Mouse (Mus musculus): ENCODE data around the gene Ngf. TPM values are rescaled to one million over a fixed set of nuclear protein-coding genes. Genes with fewer than 3 reads are reported as not detected.

Gene Ngf
- polyA plus RNA-seq (2015; fragmentation: Nextera tagmentation; extraction: Ambion mirVana) = 4.5 TPM in 2 replicates

DNA sequence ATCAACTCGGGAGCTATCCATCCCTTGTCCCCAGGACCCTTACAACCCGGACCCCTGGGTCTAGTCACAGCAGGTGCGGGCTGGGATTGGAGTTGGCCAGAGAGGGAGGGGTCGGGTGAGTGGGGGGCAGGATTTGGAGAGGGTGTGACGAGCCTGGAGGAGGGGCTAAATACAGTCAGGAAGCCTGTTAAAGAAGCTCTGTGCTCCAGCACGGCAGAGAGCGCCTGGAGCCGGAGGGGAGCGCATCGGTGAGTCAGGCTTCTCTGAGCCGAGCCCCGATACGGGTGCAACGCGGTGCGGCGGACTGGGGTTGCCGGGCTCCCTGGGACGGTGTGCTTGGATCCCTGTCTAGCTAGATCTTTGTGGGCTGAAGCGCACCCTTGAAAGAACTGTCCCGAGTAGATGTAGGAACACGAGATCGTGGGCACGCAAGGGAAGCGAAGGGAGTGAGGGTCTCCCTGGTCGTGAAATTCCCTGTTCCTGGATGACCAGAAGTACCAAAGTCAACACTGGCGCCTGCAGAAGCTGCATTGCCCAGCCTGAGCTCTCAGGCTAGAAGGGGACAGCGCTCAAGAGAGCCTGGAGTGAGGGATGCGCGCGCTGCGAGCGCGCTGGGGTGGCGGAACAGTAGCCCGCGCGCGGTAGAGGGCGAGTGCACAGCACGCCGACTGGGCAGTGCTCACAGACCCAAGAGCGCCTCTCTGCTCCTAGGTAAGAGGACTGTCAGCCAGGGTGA lies at the start of gene Ngf:
Ngf (plus strand) TSS at position 207 of the 736 bp plus-strand sequence.
- Histone ChIP-seq H3K9me3 (no peaks in the 10 kb centered on the region), H3K4me1 (replicated peaks) (peaks cover 5% of the 10 kb centered on the region; the same call in 1 of the 2 replicates), H3K27me3 (replicated peaks) (peaks cover 24% of the 10 kb centered on the region), H3K36me3 (no peaks in the 10 kb centered on the region), H3K27ac (no peak within 1 kb of the TSS), H3K9ac (peak within 1 kb of the TSS; percentile 24), H3K4me2 (replicated peaks) (peak within 1 kb of the TSS; percentile 67), H3K4me3 (replicated peaks) (peak within 1 kb of the TSS; percentile 43)
- under 1% methylated on average over 43 of the region's 43 CpGs for WGBS
- ATAC-seq = peak; percentile 58

DNA sequence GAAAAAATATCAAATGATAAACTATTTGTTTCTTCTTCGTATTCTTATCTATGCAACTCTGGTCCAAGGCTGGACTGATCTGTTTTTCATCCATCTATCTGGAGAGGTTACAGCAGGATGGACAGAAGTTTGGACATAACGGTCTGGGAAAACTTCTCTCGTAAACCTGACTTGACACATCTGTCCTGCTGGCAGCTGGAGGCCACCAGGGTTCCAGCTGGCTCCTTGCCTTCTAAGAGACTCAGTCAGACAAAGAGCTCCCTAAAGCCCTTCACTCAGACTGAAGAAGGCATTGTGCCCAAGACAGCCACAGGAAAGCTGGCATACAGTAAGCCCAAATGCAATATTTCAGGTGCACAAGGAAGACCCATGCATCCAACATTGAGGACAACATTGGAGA lies 24.2 kb upstream of the Ngf start:
- H3K27ac ChIP-seq = no peak overlapping the region
- WGBS = 43% methylated on average over 3 of the region's 3 CpGs
- H3K4me1 ChIP-seq (replicated peaks) = no peaks in the 10 kb centered on the region; the same call in 1 of the 2 replicates
- no peak overlapping the region for H3K4me2 ChIP-seq (replicated peaks)
- H3K36me3 ChIP-seq = no peaks in the 10 kb centered on the region
- H3K9ac ChIP-seq = no peak overlapping the region
- H3K27me3 ChIP-seq (replicated peaks) = no peaks in the 10 kb centered on the region
- no peak for ATAC-seq
- no peak overlapping the region for H3K4me3 ChIP-seq (replicated peaks)
- no peaks in the 10 kb centered on the region for H3K9me3 ChIP-seq

DNA sequence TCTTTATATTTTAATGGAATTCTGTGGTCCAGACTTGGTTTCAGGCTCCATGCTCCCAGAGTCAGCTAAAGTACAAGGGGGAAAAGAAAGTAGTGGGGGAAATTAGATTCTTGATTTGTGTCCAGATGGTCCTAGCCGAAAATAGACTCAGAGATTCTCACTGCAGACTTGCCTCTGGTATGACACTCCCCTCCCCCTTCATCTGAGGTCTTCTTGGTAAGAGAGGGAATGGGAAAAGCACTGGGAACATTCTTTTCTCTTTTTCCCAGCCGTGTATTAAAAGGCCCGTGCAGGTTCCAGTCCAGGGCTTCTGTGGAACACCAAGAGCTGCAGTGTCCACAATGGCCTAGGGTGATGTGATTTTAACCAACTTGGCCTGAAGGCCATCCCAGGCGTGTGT lies 23.0 kb upstream of the Ngf start:
- no peak overlapping the region for H3K4me2 ChIP-seq (replicated peaks)
- no peak for ATAC-seq
- WGBS = 63% methylated on average over 4 of the region's 4 CpGs

DNA sequence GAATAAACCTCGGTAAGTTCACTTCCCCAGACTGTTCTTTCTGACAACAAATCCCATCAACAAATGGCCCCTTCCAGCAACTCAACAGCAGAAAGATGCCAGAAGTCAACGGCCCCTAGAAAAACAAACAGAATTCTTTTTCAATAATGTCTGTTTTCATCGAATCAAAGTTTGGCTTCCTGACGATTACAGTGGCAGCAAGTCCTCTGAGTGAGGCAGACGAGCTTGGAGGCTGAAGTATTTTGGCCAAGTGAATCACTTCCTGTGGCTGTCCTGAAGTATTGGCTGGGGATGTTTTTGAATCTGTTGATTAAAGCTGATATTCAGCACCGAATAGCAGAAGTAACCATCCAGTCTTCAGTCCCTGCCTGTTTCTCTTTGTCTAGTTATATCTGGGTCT lies 15.2 kb upstream of the Ngf start:
- no peak overlapping the region for H3K27ac ChIP-seq
- H3K4me1 ChIP-seq (replicated peaks) = no peaks in the 10 kb centered on the region
- WGBS = 52% methylated on average over 6 of the region's 6 CpGs
- no peaks in the 10 kb centered on the region for H3K9me3 ChIP-seq
- no peak for ATAC-seq
- H3K4me2 ChIP-seq (replicated peaks) = no peak overlapping the region
- H3K9ac ChIP-seq = no peak overlapping the region
- no peak overlapping the region for H3K4me3 ChIP-seq (replicated peaks)
- no peaks in the 10 kb centered on the region for H3K36me3 ChIP-seq
- H3K27me3 ChIP-seq (replicated peaks) = no peaks in the 10 kb centered on the region

More for the DNA sequence above, 23.0 kb upstream of the Ngf start:
- no peaks in the 10 kb centered on the region for H3K27me3 ChIP-seq (replicated peaks)
- H3K27ac ChIP-seq = peak overlapping the region; percentile 51; the same call in 1 of the 2 replicates
- no peaks in the 10 kb centered on the region; the same call in 1 of the 2 replicates for H3K4me1 ChIP-seq (replicated peaks)
- H3K9ac ChIP-seq = no peak overlapping the region
- H3K4me3 ChIP-seq (replicated peaks) = no peak overlapping the region
- H3K36me3 ChIP-seq = no peaks in the 10 kb centered on the region
- H3K9me3 ChIP-seq = no peaks in the 10 kb centered on the region

DNA sequence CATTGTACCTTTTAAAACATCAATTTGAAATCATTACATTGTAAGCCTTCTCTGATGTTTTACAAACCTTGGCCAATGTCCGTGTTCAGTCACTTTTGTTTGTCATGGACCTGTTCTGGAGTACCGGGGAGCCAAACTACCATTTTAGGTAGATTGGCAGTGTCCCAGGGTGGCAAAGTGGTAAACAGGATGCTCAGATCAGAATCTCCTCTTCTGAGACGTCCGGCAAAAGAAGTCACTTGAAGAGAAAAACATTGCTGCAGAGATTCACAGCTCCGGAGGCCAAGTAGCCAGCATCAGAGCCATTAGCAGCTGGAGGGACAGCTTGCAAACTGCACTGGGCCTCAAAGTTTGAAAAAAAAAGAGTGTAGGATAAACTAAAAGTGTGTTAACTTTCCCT lies 9.2 kb upstream of the Ngf start:
- Histone ChIP-seq H3K4me3 (replicated peaks) (no peak overlapping the region), H3K9ac (no peak overlapping the region), H3K4me1 (replicated peaks) (no peaks in the 10 kb centered on the region), H3K4me2 (replicated peaks) (no peak overlapping the region), H3K36me3 (no peaks in the 10 kb centered on the region), H3K9me3 (no peaks in the 10 kb centered on the region), H3K27ac (no peak overlapping the region), H3K27me3 (replicated peaks) (no peaks in the 10 kb centered on the region)
- no peak for ATAC-seq
- WGBS = 57% methylated on average over 5 of the region's 5 CpGs

DNA sequence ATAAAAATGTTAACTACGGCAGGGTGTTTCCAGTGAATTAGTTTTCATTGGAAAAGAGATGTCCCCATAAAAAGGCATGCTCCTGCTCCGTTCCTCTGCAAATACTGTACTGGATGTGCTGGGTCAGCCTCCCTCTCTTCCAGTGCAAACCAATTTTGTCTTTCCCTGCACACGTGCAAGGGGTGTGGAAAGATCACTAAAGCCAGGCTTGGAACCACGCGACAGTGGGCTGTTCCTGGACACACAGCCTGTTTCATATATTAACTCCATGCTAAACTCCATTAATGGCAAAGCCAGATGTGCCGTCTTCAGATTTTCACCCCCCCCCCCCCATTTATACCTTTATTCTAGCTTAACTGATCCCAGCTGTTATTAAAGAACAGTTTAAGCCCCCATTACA lies 8.7 kb upstream of the Ngf start:
- Histone ChIP-seq H3K27me3 (replicated peaks) (no peaks in the 10 kb centered on the region), H3K9ac (no peak overlapping the region), H3K4me3 (replicated peaks) (no peak overlapping the region), H3K4me2 (replicated peaks) (no peak overlapping the region), H3K4me1 (replicated peaks) (no peaks in the 10 kb centered on the region), H3K27ac (no peak overlapping the region), H3K36me3 (no peaks in the 10 kb centered on the region), H3K9me3 (no peaks in the 10 kb centered on the region)
- 54% methylated on average over 6 of the region's 6 CpGs for WGBS
- ATAC-seq = no peak

DNA sequence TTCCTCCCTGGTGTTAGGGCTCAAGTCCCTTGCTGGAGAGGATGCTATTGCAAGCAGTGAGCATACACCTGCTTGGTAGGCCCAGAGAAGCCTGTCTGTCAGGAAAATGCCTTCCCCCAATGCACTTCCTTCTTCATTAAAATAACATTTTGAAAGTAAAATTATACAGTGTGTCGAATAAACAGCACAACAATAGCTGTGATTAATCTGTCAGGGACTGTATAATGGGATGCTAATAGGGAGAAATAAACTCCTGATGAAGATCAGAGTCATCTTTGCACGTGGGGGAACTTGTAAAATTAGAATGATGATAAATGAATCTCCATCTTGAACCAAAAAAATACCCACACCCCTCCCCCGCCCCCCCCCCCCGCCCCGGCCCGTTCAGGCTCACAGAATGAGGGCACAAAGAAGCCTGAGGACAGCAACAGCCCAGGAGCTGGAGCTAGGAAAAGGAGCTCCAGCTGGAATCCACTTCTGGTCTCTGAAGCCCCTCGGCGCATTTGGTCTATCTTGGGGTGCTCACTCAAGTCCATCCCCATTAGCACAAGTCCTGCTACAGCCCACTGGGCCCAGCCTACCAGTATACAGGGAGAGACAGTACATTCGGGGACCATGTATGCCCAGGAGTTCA lies 6.9 kb upstream of the Ngf start:
- no peak overlapping the region for H3K27ac ChIP-seq
- no peak overlapping the region for H3K4me3 ChIP-seq (replicated peaks)
- H3K27me3 ChIP-seq (replicated peaks) = 0 out of 2 replicates have a peak, but pooled peaks cover 2% of the 10 kb centered on the region
- H3K36me3 ChIP-seq = no peaks in the 10 kb centered on the region
- H3K4me2 ChIP-seq (replicated peaks) = no peak overlapping the region
- ATAC-seq = no peak
- no peaks in the 10 kb centered on the region for H3K9me3 ChIP-seq
- 56% methylated on average over 7 of the region's 9 CpGs for WGBS
- H3K9ac ChIP-seq = no peak overlapping the region
- no peaks in the 10 kb centered on the region for H3K4me1 ChIP-seq (replicated peaks)

DNA sequence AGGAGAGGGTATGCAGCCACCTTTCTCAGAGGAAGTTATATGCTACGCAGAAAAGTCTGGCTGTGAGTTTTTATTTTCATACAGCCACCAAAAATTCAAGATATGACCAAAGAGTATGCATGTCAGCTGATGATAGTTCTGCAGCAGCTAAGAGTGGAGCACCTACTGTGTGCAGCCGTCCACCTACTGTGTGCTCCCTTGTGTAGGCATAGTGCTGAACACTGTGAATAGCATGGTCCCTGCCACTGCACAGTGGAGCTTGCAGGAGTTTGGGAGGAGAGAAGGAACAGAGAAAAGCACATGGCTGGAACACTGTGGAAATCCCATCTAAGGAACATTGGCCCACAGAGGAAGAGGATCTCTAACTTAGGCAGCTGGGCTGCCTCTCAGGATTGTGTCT lies 6.4 kb upstream of the Ngf start:
- Histone ChIP-seq H3K4me1 (replicated peaks) (no peaks in the 10 kb centered on the region), H3K36me3 (no peaks in the 10 kb centered on the region), H3K9me3 (no peaks in the 10 kb centered on the region), H3K27me3 (replicated peaks) (0 out of 2 replicates have a peak, but pooled peaks cover 2% of the 10 kb centered on the region), H3K27ac (no peak overlapping the region), H3K4me3 (replicated peaks) (no peak overlapping the region), H3K9ac (no peak overlapping the region), H3K4me2 (replicated peaks) (no peak overlapping the region)
- 93% methylated on average over 2 of the region's 2 CpGs for WGBS
- no peak for ATAC-seq

DNA sequence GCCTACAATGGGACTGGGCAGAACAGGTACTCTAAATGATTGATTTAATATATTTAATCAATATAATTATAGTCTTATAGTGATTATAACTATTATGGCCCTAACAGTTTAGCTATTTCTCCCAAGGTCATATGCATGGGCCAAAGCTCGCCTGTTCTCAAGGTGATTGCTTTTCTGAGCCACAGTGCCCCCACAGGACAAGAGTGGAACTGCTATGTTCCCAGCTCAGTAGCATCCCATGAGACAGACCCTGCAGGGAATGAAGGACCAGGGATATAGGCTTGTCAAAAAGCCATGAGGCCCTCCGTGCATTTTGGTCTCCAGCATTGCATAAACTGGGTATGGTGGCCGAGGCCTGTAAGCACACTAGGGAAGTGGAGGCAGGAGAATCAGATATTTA lies 3.1 kb upstream of the Ngf start:
- Histone ChIP-seq H3K27me3 (replicated peaks) (peaks cover 24% of the 10 kb centered on the region), H3K4me2 (replicated peaks) (no peak overlapping the region), H3K4me1 (replicated peaks) (peaks cover 5% of the 10 kb centered on the region; the same call in 1 of the 2 replicates), H3K9ac (no peak overlapping the region), H3K9me3 (no peaks in the 10 kb centered on the region), H3K36me3 (no peaks in the 10 kb centered on the region), H3K4me3 (replicated peaks) (no peak overlapping the region), H3K27ac (no peak overlapping the region)
- WGBS = 21% methylated on average over 3 of the region's 3 CpGs
- no peak for ATAC-seq

DNA sequence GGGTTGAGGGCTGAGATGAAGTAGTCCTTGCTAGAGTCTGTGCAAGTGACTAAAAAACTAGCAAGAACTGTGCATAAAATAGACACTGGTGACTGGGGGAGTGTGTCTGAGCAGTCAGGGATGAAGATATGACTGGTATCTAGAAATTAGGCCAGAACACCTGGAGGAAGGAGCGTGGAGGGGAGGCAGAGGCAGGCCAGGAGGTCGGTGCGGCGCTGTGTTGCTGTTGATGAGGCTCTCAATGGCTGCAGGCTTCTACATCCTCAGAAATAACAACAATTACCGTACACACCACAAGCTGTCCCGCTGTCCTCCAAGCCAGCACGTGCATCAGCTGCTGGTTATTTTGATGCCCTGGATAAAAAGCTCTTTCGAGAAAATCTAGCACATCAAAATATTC lies 2.6 kb upstream of the Ngf start:
- Histone ChIP-seq H3K36me3 (no peaks in the 10 kb centered on the region), H3K4me2 (replicated peaks) (no peak overlapping the region), H3K4me3 (replicated peaks) (no peak overlapping the region), H3K9me3 (no peaks in the 10 kb centered on the region), H3K9ac (no peak overlapping the region), H3K4me1 (replicated peaks) (peaks cover 5% of the 10 kb centered on the region; the same call in 1 of the 2 replicates), H3K27me3 (replicated peaks) (peaks cover 24% of the 10 kb centered on the region), H3K27ac (no peak overlapping the region)
- WGBS = 84% methylated on average over 8 of the region's 8 CpGs
- no peak for ATAC-seq

DNA sequence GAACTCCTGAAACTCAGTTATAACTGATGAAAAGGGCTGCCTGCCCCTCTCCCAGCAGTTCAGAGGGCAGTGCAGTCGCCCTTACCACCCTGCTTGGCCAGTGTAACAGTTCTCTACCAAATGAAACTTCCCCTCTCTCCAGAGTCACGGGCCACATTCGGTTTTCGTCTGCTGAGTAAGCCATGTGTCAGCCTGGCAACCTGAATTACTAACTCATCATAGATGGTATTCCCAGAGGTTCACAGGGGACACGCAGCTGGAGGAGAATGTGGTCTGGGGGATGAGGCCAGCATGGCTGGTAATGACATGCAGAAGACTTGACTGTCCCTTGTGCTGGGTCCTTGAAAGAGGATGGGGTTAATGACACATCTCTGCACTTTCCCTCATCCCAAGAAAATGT lies 1.5 kb downstream of the Ngf start:
- Histone ChIP-seq H3K4me3 (replicated peaks) (peak overlapping the region; percentile 43), H3K9me3 (no peaks in the 10 kb centered on the region), H3K9ac (no peak overlapping the region), H3K4me2 (replicated peaks) (peak overlapping the region; percentile 67), H3K27ac (no peak overlapping the region), H3K4me1 (replicated peaks) (peaks cover 5% of the 10 kb centered on the region; the same call in 1 of the 2 replicates), H3K27me3 (replicated peaks) (peaks cover 24% of the 10 kb centered on the region), H3K36me3 (no peaks in the 10 kb centered on the region)
- ATAC-seq = no peak
- WGBS = 57% methylated on average over 5 of the region's 5 CpGs

DNA sequence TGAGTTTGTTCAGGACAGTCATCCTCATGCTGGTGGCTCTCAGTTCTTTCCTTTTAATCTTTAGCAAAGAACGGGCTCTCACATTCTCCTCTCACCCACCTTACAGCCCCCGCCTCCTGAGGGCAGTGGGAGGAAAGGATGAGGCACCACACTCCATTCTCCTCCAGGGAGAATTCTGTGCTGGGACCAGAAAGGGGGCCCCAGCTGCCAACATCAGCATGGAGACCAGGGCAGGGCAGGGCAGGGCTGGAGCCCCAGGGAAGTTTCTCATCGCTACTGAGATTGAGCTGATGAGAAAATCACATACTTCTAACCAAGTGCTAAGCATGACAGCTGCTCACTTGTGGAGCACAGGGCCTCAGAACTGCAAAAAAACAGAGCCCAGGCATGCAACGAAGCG lies 2.1 kb downstream of the Ngf start:
- Histone ChIP-seq H3K9me3 (no peaks in the 10 kb centered on the region), H3K9ac (0 out of 2 replicates have a peak overlapping the region, but pooled peaks have one; percentile 8), H3K27me3 (replicated peaks) (peaks cover 24% of the 10 kb centered on the region), H3K27ac (no peak overlapping the region), H3K36me3 (no peaks in the 10 kb centered on the region), H3K4me3 (replicated peaks) (no peak overlapping the region), H3K4me2 (replicated peaks) (peak overlapping the region; percentile 33), H3K4me1 (replicated peaks) (peaks cover 5% of the 10 kb centered on the region; the same call in 1 of the 2 replicates)
- 39% methylated on average over 5 of the region's 5 CpGs for WGBS
- ATAC-seq = no peak

Measured in intestine, embryonic 15.5 days (tissue).